Mouse (Mus musculus) kidney, adult 2 months (tissue): Measurements from ENCODE around the gene Pigw.

ENCODE experiments used
- CTCF ChIP-seq: fragments of 200-500 bp; conservative IDR thresholded peaks from 2 replicates; pipeline ENCODE4 v1.5.1; 2011; ENCODE audit warnings: low read depth, mild to moderate bottlenecking, control low read depth, low read length, moderate library complexity, mixed read lengths; ENCODE audit not compliant: insufficient read depth, insufficient read length
- POLR2A ChIP-seq: fragments of 200-500 bp; IDR thresholded peaks from one replicate; pipeline ENCODE4 v1.6.1; 2011; ENCODE audit warnings: low read depth, low read length, control low read depth

- TF ChIP-seq POLR2A (no peak), CTCF (no peak)
These were observed 5.2 kb upstream of the Pigw start for GRCm38 (mm10) chr11:84885238-84885637.
